Mouse (Mus musculus) liver, postnatal 0 days (tissue): ENCODE measurements around the gene Aftph.

Experiments
- CTCF ChIP-seq: sonication (generic); IDR thresholded peaks from 2 replicates; pipeline ENCODE4 v1.5.1; 2016; ENCODE audit warnings: antibody characterized with exemption, low read depth
- EP300 ChIP-seq: IDR thresholded peaks from 2 replicates; pipeline ENCODE4 v1.6.1; 2016; ENCODE audit warnings: antibody characterized with exemption, low read depth, mild to moderate bottlenecking

- TF ChIP-seq CTCF (no peak), EP300 (no peak)
Measured at GRCm38 (mm10) chr11:20772642-20773041, 31.3 kb upstream of the Aftph start.
